Mouse (Mus musculus) gastrocnemius, postnatal 14 days (tissue): Measurements from ENCODE around the gene Rcc1l. TPM values are rescaled to one million over a fixed set of nuclear protein-coding genes. Genes with fewer than 3 reads are reported as not detected.

ENCODE experiments used
- DNase-seq: peaks from one replicate; pipeline ENCODE4 v3.0.0; 2021; ENCODE audit warnings: mixed read lengths
- intact Hi-C: fragments of 180-260 bp; cut with DNase I; formaldehyde crosslinking; loops from one replicate; pipeline ENCODE4 v1.15.1; 2025; ENCODE audit warnings: low total_unique reads
- total RNA-seq, 2 experiments: library from RNA; stranded (reverse); gene quantifications; 2 replicates each; pipeline ENCODE4 v1.2.3; 2021

The Rcc1l gene
- total RNA-seq, 2 experiments from 2014 or later, result 13.9 to 18.3 TPM

GRCm38 (mm10) chr5:134121138-134121892, 55.3 kb downstream of the Rcc1l start:
- DNase-seq, result no peak
- intact Hi-C loops, result no loop called here

GRCm38 (mm10) chr5:134120135-134120534, 56.4 kb downstream of the Rcc1l start:
- intact Hi-C loops, result no loop called here
- no peak for DNase-seq

GRCm38 (mm10) chr5:134119481-134120120, 57.0 kb downstream of the Rcc1l start:
- peak; percentile 78 for DNase-seq
- intact Hi-C loops, result no loop called here

DNA sequence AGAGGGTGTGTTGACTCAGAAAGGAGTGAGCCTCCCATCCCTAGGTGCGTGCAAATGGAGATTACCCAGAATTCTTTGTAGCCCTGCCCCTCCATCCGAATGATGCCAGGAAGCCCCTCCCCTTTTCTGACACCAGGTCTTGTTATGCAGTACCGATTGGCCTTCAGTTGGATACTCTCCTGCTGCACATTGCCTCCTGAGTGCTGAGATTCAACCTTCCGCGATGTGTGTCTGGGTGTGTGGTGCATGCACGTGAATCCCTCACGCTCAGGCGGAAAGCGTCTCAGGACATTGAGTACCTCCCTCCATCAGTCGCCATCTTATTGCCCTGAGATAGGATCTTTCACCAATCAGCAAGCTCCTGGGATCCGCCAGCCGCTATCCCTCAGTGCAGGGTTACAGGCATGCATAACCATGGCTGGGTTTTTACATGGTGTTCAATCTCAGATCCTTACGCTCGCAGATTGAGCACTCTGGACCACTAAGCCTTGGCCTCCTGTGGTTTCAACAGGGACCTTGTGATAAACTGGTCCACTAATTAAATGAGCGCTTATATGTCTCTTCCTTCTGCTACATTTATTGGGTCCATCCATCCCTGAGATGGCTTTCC, 57.7 kb downstream of the Rcc1l start:
- DNase-seq, result no peak
- intact Hi-C loops, result no loop called here

GRCm38 (mm10) chr5:134115639-134116259, 60.8 kb downstream of the Rcc1l start:
- intact Hi-C loops, result no loop called here
- no peak for DNase-seq

- DNase-seq, result peak; percentile 30
These were observed 61.6 kb downstream of the Rcc1l start for GRCm38 (mm10) chr5:134114981-134115380.

DNA sequence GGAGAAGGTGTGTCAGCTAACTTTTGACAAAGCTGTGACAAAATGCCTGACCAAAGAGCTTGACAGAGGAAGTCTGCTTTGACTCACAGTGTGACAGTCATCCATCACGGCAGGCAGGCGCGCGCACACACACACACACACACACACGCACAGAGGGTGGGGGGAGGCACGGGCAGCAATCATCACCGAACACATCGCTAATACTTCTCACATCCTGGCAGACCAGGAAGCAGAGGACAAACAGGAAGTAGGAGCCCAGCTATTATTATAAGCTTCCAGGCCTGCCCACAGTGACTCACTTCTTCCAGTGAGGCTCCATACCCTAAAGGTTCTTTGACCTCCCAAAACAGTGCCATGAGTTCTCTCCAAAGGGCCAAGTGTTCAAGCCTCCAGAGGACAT, 70.7 kb downstream of the Rcc1l start:
- no peak for DNase-seq
- intact Hi-C loops, result no loop called here

More at GRCm38 (mm10) chr5:134114981-134115380, 61.6 kb downstream of the Rcc1l start:
- intact Hi-C loops, result no loop called here

- intact Hi-C loops, result no loop called here
- no peak for DNase-seq
These were observed 73.9 kb downstream of the Rcc1l start for GRCm38 (mm10) chr5:134102720-134103119.

GRCm38 (mm10) chr5:134101883-134102282, 74.7 kb downstream of the Rcc1l start:
- DNase-seq, result peak; percentile 47
- intact Hi-C loops, result no loop called here

DNA sequence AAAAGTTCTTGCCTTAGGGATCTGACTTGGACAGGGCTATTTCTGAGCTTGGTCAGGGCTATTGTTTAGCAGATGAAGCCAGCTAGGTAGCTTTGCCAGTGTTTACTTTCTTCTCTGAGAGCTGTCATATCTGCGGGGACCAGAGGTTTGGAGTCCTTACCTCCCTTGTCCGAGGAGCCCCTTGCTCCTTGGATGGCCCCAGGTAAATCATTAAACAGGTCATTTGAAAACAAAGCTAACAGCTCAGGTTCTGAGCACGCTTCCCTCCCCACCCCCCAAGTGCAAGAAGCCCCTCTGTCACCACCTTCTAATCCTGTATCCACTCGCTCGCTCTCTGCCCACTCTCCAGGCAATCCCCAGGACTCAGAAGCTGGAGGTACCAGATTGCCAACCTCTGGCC, 75.3 kb downstream of the Rcc1l start:
- DNase-seq, result no peak
- intact Hi-C loops, result no loop called here

- peak; percentile 18 for DNase-seq
- intact Hi-C loops, result no loop called here
These were observed 76.3 kb downstream of the Rcc1l start for GRCm38 (mm10) chr5:134100232-134100771.

- intact Hi-C loops, result no loop called here
- DNase-seq, result peak; percentile 95
These were observed 76.9 kb downstream of the Rcc1l start, which contains the start of gene Castor2 for GRCm38 (mm10) chr5:134099496-134100211. Gene Castor2, plus strand, starts transcription at chr5:134099711.

DNA sequence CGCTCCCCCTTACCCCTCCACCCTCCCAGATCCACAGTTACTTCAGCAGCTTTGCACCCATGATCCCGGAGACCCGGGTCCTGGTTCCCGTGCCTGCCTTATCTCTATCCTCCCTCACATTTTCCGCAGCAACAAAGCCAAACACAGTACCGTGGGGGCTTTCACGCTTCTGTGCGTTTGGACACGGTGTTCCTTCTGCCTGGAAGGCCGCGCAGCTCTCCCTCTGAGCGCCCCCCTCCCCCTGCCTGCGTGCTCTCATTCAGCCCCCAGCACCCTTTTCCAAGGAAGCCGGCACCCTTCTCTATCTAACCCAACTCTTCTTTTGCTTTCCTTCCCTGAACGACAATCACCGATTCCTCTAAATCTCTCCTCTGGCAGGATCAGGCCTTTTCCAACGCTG, 77.6 kb downstream of the Rcc1l start:
- intact Hi-C loops, result no loop called here
- peak; percentile 35 for DNase-seq

DNA sequence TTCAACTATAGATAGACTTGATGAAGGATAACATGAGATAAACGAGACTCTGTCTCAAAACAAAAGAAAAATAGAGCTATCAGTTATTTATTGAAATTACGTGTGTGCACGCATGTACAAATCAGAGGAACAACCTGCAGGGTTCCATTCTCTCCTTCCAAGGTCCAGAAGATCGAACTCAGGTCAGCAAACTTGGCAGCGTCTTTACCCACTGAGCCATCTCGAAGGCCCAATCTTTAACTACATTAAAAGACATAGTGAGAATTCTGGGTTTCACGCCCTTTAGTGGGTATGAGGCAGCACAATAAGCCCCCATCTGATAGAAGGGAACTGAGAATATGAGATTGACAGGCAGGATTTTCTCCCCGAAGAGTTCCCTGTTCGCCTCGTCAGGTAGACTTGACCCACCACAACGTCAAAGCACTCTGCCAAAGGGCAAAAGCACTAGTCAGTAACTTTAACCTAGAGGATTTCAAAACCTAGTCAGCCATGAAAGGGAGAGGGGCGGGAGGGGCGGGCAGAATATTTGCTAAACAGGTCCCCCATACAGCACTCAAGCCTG, 78.2 kb downstream of the Rcc1l start:
- intact Hi-C loops, result no loop called here
- no peak for DNase-seq

Other genes starting within 250 kb of the Rcc1l start
- 10 to 100 TPM; 36.5 to 40.2 TPM for gene Castor2, start 77.1 kb downstream of the Rcc1l start, total RNA-seq
- 1 to 10 TPM; 4.8 to 5.4 TPM for gene Gtf2ird2, start 7.2 kb upstream of the Rcc1l start, total RNA-seq
- gene Ncf1, start 52.9 kb upstream of the Rcc1l start, total RNA-seq, result 1 to 10 TPM; 2.6 to 4.2 TPM
- gene Gtf2i, start 138.0 kb upstream of the Rcc1l start, total RNA-seq, result 100 to 1,000 TPM; 119 to 134 TPM